9 mouse cellular contexts compared by ENCODE assay signal in genomic region chr8:46934254-46934653, GRCm38 (mm10). TPM values are rescaled to one million over a fixed set of nuclear protein-coding genes. Genes with fewer than 3 reads are reported as not detected.
DNase-seq lines count a peak whose midpoint lies in the region; ATAC-seq lines count a peak whose summit lies in the region.
"Had no signal": no experiment of that assay in that cellular context is flagged by ENCODE, and none has a peak within 500 bp of the region (broad histone marks: within the 10 kb centered on the region; RNA-seq: fewer than 3 reads in every experiment).

No protein-coding gene starts in this region.

- H3K9ac ChIP-seq in kidney, embryonic 16.5 days (replicated peaks; ENCODE audit: low read length): no peak overlapping the region
- H3K9ac ChIP-seq: liver, embryonic 14.5 days had no signal

- H3K27me3 ChIP-seq in kidney, embryonic 16.5 days (ENCODE audit: insufficient read depth, low read length): no peaks in the 10 kb centered on the region
- 0 out of 2 replicates have a peak, but pooled peaks cover 7% of the 10 kb centered on the region for H3K27me3 ChIP-seq in embryonic facial prominence, embryonic 10.5 days (replicated peaks; ENCODE audit: low read depth, poor library complexity, severe bottlenecking)

- H3K36me3 ChIP-seq in kidney, embryonic 16.5 days (ENCODE audit: insufficient read depth, low read length): no peaks in the 10 kb centered on the region
- H3K36me3 ChIP-seq in embryonic facial prominence, embryonic 10.5 days (replicated peaks): no peaks in the 10 kb centered on the region

- H3K4me3 ChIP-seq in kidney, embryonic 16.5 days (ENCODE audit: low read length): no peak overlapping the region
- no peak overlapping the region for H3K4me3 ChIP-seq in embryonic facial prominence, embryonic 10.5 days

- H3K9me3 ChIP-seq in kidney, embryonic 16.5 days (ENCODE audit: low read length): no peaks in the 10 kb centered on the region
- no peaks in the 10 kb centered on the region for H3K9me3 ChIP-seq in embryonic facial prominence, embryonic 10.5 days

- no peak for DNase-seq in kidney, adult 8-10 months
- DNase-seq in layer of hippocampus, adult 9-11 months: peak; percentile 86
- DNase-seq in urinary bladder, adult 2 months (ENCODE audit: low spot score): no peak
- DNase-seq in embryonic facial prominence, embryonic 10.5 days (ENCODE audit: low spot score): no peak
- DNase-seq in kidney, adult 11 months: no peak

- WGBS in kidney, embryonic 16.5 days: 69% methylated on average over 9 of the region's 9 CpGs
- 82% methylated on average over 9 of the region's 9 CpGs for WGBS in embryonic facial prominence, embryonic 10.5 days

- H3K27ac ChIP-seq in kidney, embryonic 16.5 days (ENCODE audit: low read length): no peak overlapping the region
- no peak overlapping the region for H3K27ac ChIP-seq in embryonic facial prominence, embryonic 10.5 days (replicated peaks)
- H3K27ac ChIP-seq: liver, embryonic 14.5 days had no signal

- H3K4me2 ChIP-seq in kidney, embryonic 16.5 days (replicated peaks; ENCODE audit: low read depth, low read length): 0 out of 2 replicates have a peak overlapping the region, but pooled peaks have one; percentile 10

- H3K4me1 ChIP-seq in kidney, embryonic 16.5 days (ENCODE audit: insufficient read depth, low read length): no peaks in the 10 kb centered on the region
- H3K4me1 ChIP-seq in embryonic facial prominence, embryonic 10.5 days: peaks cover 4% of the 10 kb centered on the region

- ATAC-seq in kidney, embryonic 16.5 days (ENCODE audit: low FRiP score, low TSS enrichment): no peak
- peak; percentile 42 for ATAC-seq in common myeloid progenitor, adult 5-6 weeks (replicated peaks; ENCODE audit: low read depth, poor library complexity, severe bottlenecking)
- peak; percentile 70 for ATAC-seq in monocyte, adult 5-6 weeks (replicated peaks; ENCODE audit: insufficient number of reproducible peaks, low FRiP score, low TSS enrichment, poor library complexity, severe bottlenecking)

RNA-seq across cellular contexts. Expression of gene Enpp6, which starts 52.4 kb away (rescaled TPM):
- polyA plus RNA-seq in kidney, embryonic 16.5 days (2015; fragmentation: Nextera tagmentation; extraction: Ambion mirVana): 1.7 and 2.5 TPM in 2 replicates
- total RNA-seq in common myeloid progenitor, adult 5-6 weeks (2017): not detected in 2 replicates
- total RNA-seq in monocyte, adult 5-6 weeks (2017): 0.39 TPM in 1 of 3 replicates, not detected in the others
- 0.38 and 0.48 TPM in 2 replicates for polyA plus RNA-seq in urinary bladder, adult 2 months (2012; rRNA removed)
- 0.10 TPM in 1 of 2 replicates, not detected in the other for polyA plus RNA-seq in embryonic facial prominence, embryonic 10.5 days (2016; fragmentation: Nextera tagmentation; extraction: Ambion mirVana)
